In the genomic region with DNA sequence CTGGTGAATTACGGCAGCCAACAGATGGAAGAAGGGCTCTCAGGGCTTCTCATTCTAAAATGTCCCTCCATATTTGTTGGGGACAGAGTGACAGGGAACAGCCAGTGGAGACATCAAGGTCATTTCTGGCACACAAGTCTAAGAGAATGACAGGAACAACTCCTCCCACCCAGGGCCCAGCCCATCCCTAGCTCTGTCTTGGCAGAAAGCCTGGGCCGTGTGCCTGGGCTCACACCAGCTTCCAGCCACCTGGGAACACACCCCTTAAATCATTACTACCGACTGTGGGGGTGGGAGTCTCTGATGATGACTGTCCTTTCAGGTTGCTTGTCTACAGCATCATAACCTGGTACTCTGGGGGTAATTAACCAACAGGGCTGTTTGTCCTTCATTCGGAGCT, we compare ENCODE assay signal across 13 mouse cellular contexts. TPM values are rescaled to one million over a fixed set of nuclear protein-coding genes. Genes with fewer than 3 reads are reported as not detected.
A peak's percentile ranks its signal among the peaks of the same experiment; 100 is the strongest.
DNase-seq lines count a peak whose midpoint lies in the region; ATAC-seq and TF ChIP-seq lines count a peak whose summit lies in the region.
"Had no signal": no experiment of that assay in that cellular context is flagged by ENCODE, and none has a peak within 500 bp of the region (broad histone marks: within the 10 kb centered on the region; RNA-seq: fewer than 3 reads in every experiment).

No protein-coding gene starts in this region.

- ATAC-seq in forebrain, embryonic 14.5 days, result no peak
- ATAC-seq in forebrain, embryonic 12.5 days (ENCODE audit: low FRiP score), result no peak
- no peak for ATAC-seq in lung, embryonic 14.5 days (ENCODE audit: insufficient read depth)
- ATAC-seq in heart, embryonic 15.5 days (replicated peaks; ENCODE audit: insufficient number of reproducible peaks, insufficient read depth, low FRiP score, low read depth), result peak; percentile 67; the same call in 1 of the 2 replicates
- no peak for ATAC-seq in monocyte, adult 5-6 weeks (replicated peaks; ENCODE audit: insufficient number of reproducible peaks, low FRiP score, low TSS enrichment, poor library complexity, severe bottlenecking)
- ATAC-seq: midbrain, embryonic 15.5 days had no signal

- WGBS in forebrain, embryonic 14.5 days, result 53% methylated on average over 4 of the region's 4 CpGs
- WGBS in forebrain, embryonic 12.5 days, result 76% methylated on average over 4 of the region's 4 CpGs
- 56% methylated on average over 4 of the region's 4 CpGs for WGBS in lung, embryonic 14.5 days
- WGBS in lung, adult 2 months, result 43% methylated on average over 4 of the region's 4 CpGs
- 48% methylated on average over 4 of the region's 4 CpGs for WGBS in heart, embryonic 15.5 days

- DNase-seq in forebrain, embryonic 14.5 days (ENCODE audit: low spot score), result peak; percentile 52
- peak; percentile 49 for DNase-seq in lung, embryonic 14.5 days
- DNase-seq in lung, adult 2 months, result no peak
- peak; percentile 44 to 51 for DNase-seq in lung, postnatal 4 days
- no peak for DNase-seq in embryo, embryonic 9.5 days (ENCODE audit: extremely low spot score)
- DNase-seq: gastrocnemius, postnatal 36 days; right cerebral cortex, adult 18-20 months had no signal

- H3K9me3 ChIP-seq in forebrain, embryonic 14.5 days (replicated peaks; ENCODE audit: control insufficient read depth, low read length), result no peaks in the 10 kb centered on the region
- H3K9me3 ChIP-seq in forebrain, embryonic 12.5 days, result no peaks in the 10 kb centered on the region
- no peaks in the 10 kb centered on the region for H3K9me3 ChIP-seq in lung, embryonic 14.5 days (ENCODE audit: low read depth, low read length)
- H3K9me3 ChIP-seq in heart, embryonic 15.5 days (replicated peaks), result no peaks in the 10 kb centered on the region
- H3K9me3 ChIP-seq: limb, embryonic 15.5 days; midbrain, embryonic 15.5 days had no signal

- TF ChIP-seq CTCF in lung, embryonic 14.5 days (IDR thresholded peaks at IDR 0.05; ENCODE audit: low read depth), result no peak
- no peak for TF ChIP-seq CTCF in lung, adult 2 months (IDR thresholded peaks at IDR 0.05; ENCODE audit: insufficient read depth, low read length)

- TF ChIP-seq POLR2A in lung, adult 2 months (IDR thresholded peaks at IDR 0.05; ENCODE audit: borderline replicate concordance, extremely low read depth, low read depth, low read length), result no peak

- 0 out of 2 replicates have a peak, but pooled peaks cover 5% of the 10 kb centered on the region for H3K4me1 ChIP-seq in forebrain, embryonic 14.5 days (ENCODE audit: control insufficient read depth, insufficient read depth, low read length)
- peaks cover 2% of the 10 kb centered on the region; the same call in 1 of the 2 replicates for H3K4me1 ChIP-seq in forebrain, embryonic 12.5 days
- H3K4me1 ChIP-seq in lung, embryonic 14.5 days (ENCODE audit: insufficient read depth), result no peaks in the 10 kb centered on the region
- peaks cover 7% of the 10 kb centered on the region; the same call in 1 of the 2 replicates for H3K4me1 ChIP-seq in lung, adult 2 months (ENCODE audit: control insufficient read depth, insufficient read depth, low read length)
- peaks cover 51% of the 10 kb centered on the region for H3K4me1 ChIP-seq in heart, embryonic 15.5 days (replicated peaks)
- H3K4me1 ChIP-seq: midbrain, embryonic 15.5 days had no signal

- no peak overlapping the region for H3K4me2 ChIP-seq in forebrain, embryonic 14.5 days (ENCODE audit: low read length)
- no peak overlapping the region for H3K4me2 ChIP-seq in forebrain, embryonic 12.5 days
- no peak overlapping the region for H3K4me2 ChIP-seq in lung, embryonic 14.5 days
- H3K4me2 ChIP-seq in heart, embryonic 15.5 days, result no peak overlapping the region
- H3K4me2 ChIP-seq: limb, embryonic 15.5 days; midbrain, embryonic 15.5 days had no signal

- H3K27me3 ChIP-seq in forebrain, embryonic 14.5 days (replicated peaks; ENCODE audit: control insufficient read depth, insufficient read depth, low read length), result no peaks in the 10 kb centered on the region
- no peaks in the 10 kb centered on the region for H3K27me3 ChIP-seq in forebrain, embryonic 12.5 days
- H3K27me3 ChIP-seq in lung, embryonic 14.5 days (ENCODE audit: insufficient read depth, low read length), result no peaks in the 10 kb centered on the region
- no peaks in the 10 kb centered on the region for H3K27me3 ChIP-seq in heart, embryonic 15.5 days
- H3K27me3 ChIP-seq: limb, embryonic 15.5 days; midbrain, embryonic 15.5 days had no signal

- H3K36me3 ChIP-seq in forebrain, embryonic 14.5 days (ENCODE audit: control insufficient read depth, insufficient read depth, low read length), result no peaks in the 10 kb centered on the region
- no peaks in the 10 kb centered on the region for H3K36me3 ChIP-seq in forebrain, embryonic 12.5 days (replicated peaks)
- no peaks in the 10 kb centered on the region for H3K36me3 ChIP-seq in lung, embryonic 14.5 days (ENCODE audit: insufficient read depth)
- H3K36me3 ChIP-seq in heart, embryonic 15.5 days, result no peaks in the 10 kb centered on the region
- H3K36me3 ChIP-seq: limb, embryonic 15.5 days; midbrain, embryonic 15.5 days had no signal

- no peak overlapping the region for H3K9ac ChIP-seq in forebrain, embryonic 14.5 days (ENCODE audit: low read length)
- no peak overlapping the region for H3K9ac ChIP-seq in forebrain, embryonic 12.5 days
- H3K9ac ChIP-seq in lung, embryonic 14.5 days, result no peak overlapping the region
- no peak overlapping the region for H3K9ac ChIP-seq in heart, embryonic 15.5 days
- H3K9ac ChIP-seq: limb, embryonic 15.5 days; midbrain, embryonic 15.5 days had no signal

- no peak overlapping the region for H3K27ac ChIP-seq in forebrain, embryonic 14.5 days (ENCODE audit: low read depth, low read length)
- H3K27ac ChIP-seq in forebrain, embryonic 12.5 days, result no peak overlapping the region
- H3K27ac ChIP-seq in lung, embryonic 14.5 days (ENCODE audit: low read depth), result no peak overlapping the region
- peak overlapping the region; percentile 69 for H3K27ac ChIP-seq in heart, embryonic 15.5 days
- H3K27ac ChIP-seq: layer of hippocampus, adult 2 months; limb, embryonic 15.5 days; midbrain, embryonic 15.5 days had no signal

- H3K4me3 ChIP-seq in forebrain, embryonic 14.5 days (ENCODE audit: low read depth, low read length), result no peak overlapping the region
- no peak overlapping the region for H3K4me3 ChIP-seq in forebrain, embryonic 12.5 days (replicated peaks)
- no peak overlapping the region for H3K4me3 ChIP-seq in lung, embryonic 14.5 days (ENCODE audit: low read depth, low read length)
- no peak overlapping the region for H3K4me3 ChIP-seq in lung, adult 2 months (replicated peaks; ENCODE audit: extremely low read depth, low read depth, low read length)
- H3K4me3 ChIP-seq in heart, embryonic 15.5 days, result no peak overlapping the region
- H3K4me3 ChIP-seq: layer of hippocampus, adult 2 months; limb, embryonic 15.5 days; midbrain, embryonic 15.5 days had no signal

RNA-seq across cellular contexts. Expression of a gene that starts 53.8 kb away (rescaled TPM):
- 37.0 and 43.8 TPM in 2 replicates for polyA plus RNA-seq in forebrain, embryonic 14.5 days (2014; fragmentation: Nextera tagmentation; extraction: Ambion mirVana)
- 64.1 and 68.3 TPM in 2 replicates for polyA plus RNA-seq in forebrain, embryonic 12.5 days (2016; fragmentation: Nextera tagmentation; extraction: Ambion mirVana)
- 33.5 TPM in 2 replicates for polyA plus RNA-seq in lung, embryonic 14.5 days (2014; fragmentation: Nextera tagmentation; extraction: Ambion mirVana)
- 51.6 and 52.6 TPM in 2 replicates for polyA plus RNA-seq in lung, adult 2 months (2012; rRNA removed)
- polyA plus RNA-seq in heart, embryonic 15.5 days (2015; fragmentation: Nextera tagmentation; extraction: Ambion mirVana), result 22.1 and 26.2 TPM in 2 replicates
- 18.2 to 63.6 TPM (median 22.9 TPM) in 3 replicates for total RNA-seq in monocyte, adult 5-6 weeks (2017)

Comparison
In these comparisons a context has a peak if more than half of its experiments do, and no peak if none do; other contexts are left out.
1. DNase-seq: peak in forebrain, embryonic 14.5 days (single experiment), lung, embryonic 14.5 days (single experiment) and lung, postnatal 4 days (2 of 2); none in lung, adult 2 months (single experiment) and embryo, embryonic 9.5 days (single experiment).